Mouse (Mus musculus) left cerebral cortex, postnatal 36 days (tissue): ENCODE measurements at regions not wholly inside any gene's neighbourhood (a gene's known extent, or its start where the extent isn't known, plus 50 kb on each side); places are given as distances from the start of the nearest gene placed in this dataset.

Source experiments
- DNase-seq, 2 experiments: peaks; one replicate each; pipeline ENCODE4 v3.0.0; 2021 to 2022; ENCODE audit warnings: low spot score in 2 of 2, mixed read lengths in 1 of 2
- intact Hi-C: fragments of 180-260 bp; cut with DNase I; formaldehyde crosslinking; loops from one replicate; pipeline ENCODE4 v1.15.1; 2025

GRCm38 (mm10) chr2:9646963-9647362 lies 234.1 kb upstream of the 4930412O13Rik start:
- no peak for DNase-seq
- intact Hi-C loops = no loop called here

GRCm38 (mm10) chr2:9650082-9650481 lies 231.0 kb upstream of the 4930412O13Rik start:
- intact Hi-C loops = no loop called here
- DNase-seq = no peak

GRCm38 (mm10) chr2:9658880-9659279 lies 222.2 kb upstream of the 4930412O13Rik start:
- no peak for DNase-seq
- intact Hi-C loops = no loop called here

- intact Hi-C loops = no loop called here
- DNase-seq = no peak
These were observed 211.4 kb upstream of the 4930412O13Rik start for GRCm38 (mm10) chr2:9669621-9670020.

GRCm38 (mm10) chr2:9681691-9682152 lies 199.3 kb upstream of the 4930412O13Rik start:
- no peak for DNase-seq
- intact Hi-C loops = no loop called here

GRCm38 (mm10) chr2:9683673-9684210 lies 197.3 kb upstream of the 4930412O13Rik start:
- intact Hi-C loops = no loop called here
- no peak for DNase-seq

GRCm38 (mm10) chr2:9688176-9688575 lies 192.9 kb upstream of the 4930412O13Rik start:
- intact Hi-C loops = no loop called here
- no peak for DNase-seq

GRCm38 (mm10) chr2:9689518-9689917 lies 191.5 kb upstream of the 4930412O13Rik start:
- DNase-seq = no peak
- intact Hi-C loops = no loop called here

GRCm38 (mm10) chr2:9691506-9691905 lies 189.5 kb upstream of the 4930412O13Rik start:
- no peak for DNase-seq
- intact Hi-C loops = no loop called here

- no peak for DNase-seq
- intact Hi-C loops = no loop called here
These were observed 189.1 kb upstream of the 4930412O13Rik start for GRCm38 (mm10) chr2:9691906-9692305.

GRCm38 (mm10) chr2:9693351-9693750 lies 187.7 kb upstream of the 4930412O13Rik start:
- intact Hi-C loops = no loop called here
- no peak for DNase-seq

GRCm38 (mm10) chr2:9694178-9694577 lies 186.9 kb upstream of the 4930412O13Rik start:
- intact Hi-C loops = no loop called here
- DNase-seq = no peak

GRCm38 (mm10) chr2:9697591-9698345 lies 183.3 kb upstream of the 4930412O13Rik start:
- DNase-seq = no peak
- intact Hi-C loops = no loop called here

GRCm38 (mm10) chr2:9704266-9704665 lies 176.8 kb upstream of the 4930412O13Rik start:
- intact Hi-C loops = no loop called here
- DNase-seq = no peak

GRCm38 (mm10) chr2:9709466-9709865 lies 171.6 kb upstream of the 4930412O13Rik start:
- DNase-seq = no peak
- intact Hi-C loops = no loop called here

GRCm38 (mm10) chr2:9717904-9718303 lies 163.1 kb upstream of the 4930412O13Rik start:
- intact Hi-C loops = no loop called here
- DNase-seq = no peak

GRCm38 (mm10) chr2:9733243-9733642 lies 147.8 kb upstream of the 4930412O13Rik start:
- intact Hi-C loops = no loop called here

GRCm38 (mm10) chr2:9744181-9744580 lies 136.9 kb upstream of the 4930412O13Rik start:
- intact Hi-C loops = no loop called here
- no peak for DNase-seq

More at GRCm38 (mm10) chr2:9733243-9733642, 147.8 kb upstream of the 4930412O13Rik start:
- no peak for DNase-seq

GRCm38 (mm10) chr2:9749829-9750788 lies 130.9 kb upstream of the 4930412O13Rik start:
- intact Hi-C loops = no loop called here
- no peak for DNase-seq

GRCm38 (mm10) chr2:9753691-9754090 lies 127.4 kb upstream of the 4930412O13Rik start:
- intact Hi-C loops = no loop called here
- DNase-seq = no peak
